Mouse (Mus musculus) myocyte (in vitro differentiated cells): Measurements from ENCODE around the gene Pusl1.

ENCODE experiments used
- E2F4 ChIP-seq: IDR thresholded peaks from one replicate; pipeline ENCODE4 v1.6.1; 2011; ENCODE audit warnings: mild to moderate bottlenecking, control low read depth, moderate library complexity; ENCODE audit not compliant: insufficient read depth
- POLR2A ChIP-seq: IDR thresholded peaks from one replicate; pipeline ENCODE4 v1.6.1; 2011; ENCODE audit warnings: low read depth, mild to moderate bottlenecking, control low read depth, moderate library complexity; ENCODE audit not compliant: insufficient read length
- POLR2AphosphoS2 ChIP-seq: IDR thresholded peaks from one replicate; pipeline ENCODE4 v1.6.1; 2011; ENCODE audit warnings: low read depth, control low read depth; ENCODE audit not compliant: insufficient read length
- USF1 ChIP-seq: IDR thresholded peaks from one replicate; pipeline ENCODE4 v1.6.1; 2011; ENCODE audit warnings: low read depth, mild to moderate bottlenecking, control low read depth, moderate library complexity

DNA sequence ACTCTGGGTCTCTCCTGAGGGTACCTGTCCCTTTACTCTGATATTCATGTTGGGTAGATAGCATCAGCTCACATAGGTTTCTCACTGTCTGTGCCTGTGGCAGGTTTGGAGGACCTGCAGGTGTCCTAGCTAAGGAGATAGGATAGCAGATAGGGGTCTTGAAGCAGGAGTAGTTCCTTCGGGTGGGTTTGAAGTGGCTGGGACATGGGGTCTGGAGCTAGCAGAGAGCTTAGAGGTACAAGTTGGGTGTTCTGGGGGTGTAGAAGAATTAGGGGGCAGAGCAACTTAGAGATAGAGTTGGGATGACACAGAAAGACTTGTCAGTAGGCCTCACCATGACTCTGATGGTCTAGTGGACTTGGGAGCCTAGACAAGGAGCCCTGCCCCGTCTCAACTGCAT is 42.2 kb downstream of the Pusl1 start:
- TF ChIP-seq USF1: no peak
- no peak for TF ChIP-seq E2F4
- TF ChIP-seq POLR2A: no peak
- no peak for TF ChIP-seq POLR2AphosphoS2
